Mouse (Mus musculus): ENCODE data around the gene Ralgapa1. TPM values are rescaled to one million over a fixed set of nuclear protein-coding genes. Genes with fewer than 3 reads are reported as not detected.

The Ralgapa1 gene
- polyA plus RNA-seq (2014; fragmentation: Nextera tagmentation; extraction: Ambion mirVana): 16.2 and 19.2 TPM in 2 replicates

GRCm38 (mm10) chr12:55820661-55821314 is at the start of gene Ralgapa1:
TSS of gene Ralgapa1 (minus strand) at chr12:55821167.
- Histone ChIP-seq H3K27me3 (ENCODE audit: control insufficient read depth, insufficient read depth, low read length) (no peaks in the 10 kb centered on the region), H3K9me3 (replicated peaks; ENCODE audit: control insufficient read depth, low read length) (no peaks in the 10 kb centered on the region), H3K9ac (replicated peaks; ENCODE audit: low read length) (peak within 1 kb of the TSS; percentile 91), H3K4me3 (ENCODE audit: low read depth, low read length) (peak within 1 kb of the TSS; percentile 90), H3K4me2 (ENCODE audit: low read depth, low read length) (peak within 1 kb of the TSS; percentile 78), H3K36me3 (replicated peaks; ENCODE audit: control insufficient read depth, insufficient read depth, low read depth, low read length) (no peaks in the 10 kb centered on the region), H3K27ac (replicated peaks; ENCODE audit: low read depth, low read length) (peak within 1 kb of the TSS; percentile 85), H3K4me1 (ENCODE audit: control insufficient read depth, insufficient read depth, low read length) (no peaks in the 10 kb centered on the region)
- under 1% methylated on average over 75 of the region's 78 CpGs for WGBS
- DNase-seq (ENCODE audit: low spot score) (peak; percentile 95), ATAC-seq (replicated peaks; ENCODE audit: insufficient number of reproducible peaks, low FRiP score, low TSS enrichment, low read depth) (peak; percentile 96)

GRCm38 (mm10) chr12:55869622-55870322 is 48.8 kb upstream of the Ralgapa1 start:
- Histone ChIP-seq H3K4me2 (ENCODE audit: low read depth, low read length) (no peak overlapping the region), H3K27ac (replicated peaks; ENCODE audit: low read depth, low read length) (no peak overlapping the region), H3K36me3 (replicated peaks; ENCODE audit: control insufficient read depth, insufficient read depth, low read depth, low read length) (no peaks in the 10 kb centered on the region; the same call in none of the 2 replicates), H3K9ac (replicated peaks; ENCODE audit: low read length) (no peak overlapping the region), H3K9me3 (replicated peaks; ENCODE audit: control insufficient read depth, low read length) (no peaks in the 10 kb centered on the region), H3K27me3 (ENCODE audit: control insufficient read depth, insufficient read depth, low read length) (no peaks in the 10 kb centered on the region), H3K4me1 (ENCODE audit: control insufficient read depth, insufficient read depth, low read length) (no peaks in the 10 kb centered on the region), H3K4me3 (ENCODE audit: low read depth, low read length) (no peak overlapping the region)
- DNase-seq (ENCODE audit: low spot score): no peak
- WGBS: 91% methylated on average over 5 of the region's 5 CpGs
- no peak for ATAC-seq (replicated peaks; ENCODE audit: insufficient number of reproducible peaks, low FRiP score, low TSS enrichment, low read depth)

- H3K4me3 ChIP-seq (ENCODE audit: low read depth, low read length): no peak overlapping the region
- H3K9me3 ChIP-seq (replicated peaks; ENCODE audit: control insufficient read depth, low read length): no peaks in the 10 kb centered on the region
- H3K4me2 ChIP-seq (ENCODE audit: low read depth, low read length): no peak overlapping the region
- H3K36me3 ChIP-seq (replicated peaks; ENCODE audit: control insufficient read depth, insufficient read depth, low read depth, low read length): no peaks in the 10 kb centered on the region; the same call in none of the 2 replicates
- no peaks in the 10 kb centered on the region for H3K4me1 ChIP-seq (ENCODE audit: control insufficient read depth, insufficient read depth, low read length)
- H3K27ac ChIP-seq (replicated peaks; ENCODE audit: low read depth, low read length): no peak overlapping the region
- ATAC-seq (replicated peaks; ENCODE audit: insufficient number of reproducible peaks, low FRiP score, low TSS enrichment, low read depth) (no peak), DNase-seq (ENCODE audit: low spot score) (no peak)
- no peak overlapping the region for H3K9ac ChIP-seq (replicated peaks; ENCODE audit: low read length)
- no peaks in the 10 kb centered on the region for H3K27me3 ChIP-seq (ENCODE audit: control insufficient read depth, insufficient read depth, low read length)
- WGBS: 92% methylated on average over 4 of the region's 4 CpGs
Observed at GRCm38 (mm10) chr12:55867738-55868137, 46.8 kb upstream of the Ralgapa1 start.

GRCm38 (mm10) chr12:55860631-55861030 is 39.7 kb upstream of the Ralgapa1 start:
- Histone ChIP-seq H3K27me3 (ENCODE audit: control insufficient read depth, insufficient read depth, low read length) (no peaks in the 10 kb centered on the region), H3K9ac (replicated peaks; ENCODE audit: low read length) (no peak overlapping the region), H3K36me3 (replicated peaks; ENCODE audit: control insufficient read depth, insufficient read depth, low read depth, low read length) (peaks cover 3% of the 10 kb centered on the region), H3K27ac (replicated peaks; ENCODE audit: low read depth, low read length) (no peak overlapping the region), H3K4me2 (ENCODE audit: low read depth, low read length) (no peak overlapping the region), H3K4me1 (ENCODE audit: control insufficient read depth, insufficient read depth, low read length) (no peaks in the 10 kb centered on the region), H3K9me3 (replicated peaks; ENCODE audit: control insufficient read depth, low read length) (no peaks in the 10 kb centered on the region), H3K4me3 (ENCODE audit: low read depth, low read length) (no peak overlapping the region)
- WGBS: 91% methylated on average over 7 of the region's 7 CpGs
- DNase-seq (ENCODE audit: low spot score) (no peak), ATAC-seq (replicated peaks; ENCODE audit: insufficient number of reproducible peaks, low FRiP score, low TSS enrichment, low read depth) (no peak)

- WGBS: 90% methylated on average over 17 of the region's 17 CpGs
- Histone ChIP-seq H3K4me2 (ENCODE audit: low read depth, low read length) (no peak overlapping the region), H3K4me1 (ENCODE audit: control insufficient read depth, insufficient read depth, low read length) (no peaks in the 10 kb centered on the region)
Observed at GRCm38 (mm10) chr12:55859409-55860349, 38.7 kb upstream of the Ralgapa1 start.

GRCm38 (mm10) chr12:55850650-55851049 is 29.7 kb upstream of the Ralgapa1 start:
- H3K36me3 ChIP-seq (replicated peaks; ENCODE audit: control insufficient read depth, insufficient read depth, low read depth, low read length): peaks cover 2% of the 10 kb centered on the region; the same call in 1 of the 2 replicates
- ATAC-seq (replicated peaks; ENCODE audit: insufficient number of reproducible peaks, low FRiP score, low TSS enrichment, low read depth) (no peak), DNase-seq (ENCODE audit: low spot score) (no peak)
- no peak overlapping the region for H3K4me2 ChIP-seq (ENCODE audit: low read depth, low read length)
- H3K9me3 ChIP-seq (replicated peaks; ENCODE audit: control insufficient read depth, low read length): no peaks in the 10 kb centered on the region
- H3K27me3 ChIP-seq (ENCODE audit: control insufficient read depth, insufficient read depth, low read length): no peaks in the 10 kb centered on the region
- H3K4me3 ChIP-seq (ENCODE audit: low read depth, low read length): no peak overlapping the region
- no peak overlapping the region for H3K27ac ChIP-seq (replicated peaks; ENCODE audit: low read depth, low read length)
- H3K4me1 ChIP-seq (ENCODE audit: control insufficient read depth, insufficient read depth, low read length): no peaks in the 10 kb centered on the region
- H3K9ac ChIP-seq (replicated peaks; ENCODE audit: low read length): no peak overlapping the region

More at GRCm38 (mm10) chr12:55859409-55860349, 38.7 kb upstream of the Ralgapa1 start:
- no peak for ATAC-seq (replicated peaks; ENCODE audit: insufficient number of reproducible peaks, low FRiP score, low TSS enrichment, low read depth)
- Histone ChIP-seq H3K27me3 (ENCODE audit: control insufficient read depth, insufficient read depth, low read length) (no peaks in the 10 kb centered on the region), H3K4me3 (ENCODE audit: low read depth, low read length) (no peak overlapping the region), H3K9me3 (replicated peaks; ENCODE audit: control insufficient read depth, low read length) (no peaks in the 10 kb centered on the region), H3K27ac (replicated peaks; ENCODE audit: low read depth, low read length) (no peak overlapping the region), H3K9ac (replicated peaks; ENCODE audit: low read length) (no peak overlapping the region), H3K36me3 (replicated peaks; ENCODE audit: control insufficient read depth, insufficient read depth, low read depth, low read length) (peaks cover 3% of the 10 kb centered on the region)
- no peak for DNase-seq (ENCODE audit: low spot score)

- H3K36me3 ChIP-seq (replicated peaks; ENCODE audit: control insufficient read depth, insufficient read depth, low read depth, low read length): 0 out of 2 replicates have a peak, but pooled peaks cover 2% of the 10 kb centered on the region
- no peaks in the 10 kb centered on the region for H3K4me1 ChIP-seq (ENCODE audit: control insufficient read depth, insufficient read depth, low read length)
- no peak for ATAC-seq (replicated peaks; ENCODE audit: insufficient number of reproducible peaks, low FRiP score, low TSS enrichment, low read depth)
- H3K27ac ChIP-seq (replicated peaks; ENCODE audit: low read depth, low read length): no peak overlapping the region
- DNase-seq (ENCODE audit: low spot score): no peak
- no peak overlapping the region for H3K4me2 ChIP-seq (ENCODE audit: low read depth, low read length)
- H3K27me3 ChIP-seq (ENCODE audit: control insufficient read depth, insufficient read depth, low read length): no peaks in the 10 kb centered on the region
- H3K4me3 ChIP-seq (ENCODE audit: low read depth, low read length): no peak overlapping the region
- no peak overlapping the region for H3K9ac ChIP-seq (replicated peaks; ENCODE audit: low read length)
- WGBS: 96% methylated on average over 4 of the region's 4 CpGs
- no peaks in the 10 kb centered on the region for H3K9me3 ChIP-seq (replicated peaks; ENCODE audit: control insufficient read depth, low read length)
Observed at GRCm38 (mm10) chr12:55847851-55848250, 26.9 kb upstream of the Ralgapa1 start.
